In genomic region chr17:79807237-79807930, GRCm38 (mm10) we compare ENCODE assay signal across 17 mouse cellular contexts.
DNase-seq lines count a peak whose midpoint lies in the region; ATAC-seq and TF ChIP-seq lines count a peak whose summit lies in the region.
"Had no signal": no experiment of that assay in that cellular context is flagged by ENCODE, and none has a peak within 500 bp of the region (broad histone marks: within the 10 kb centered on the region; RNA-seq: fewer than 3 reads in every experiment).

No protein-coding gene starts in this region.

- H3K27ac ChIP-seq in lung, embryonic 14.5 days (ENCODE audit: low read depth) = peak overlapping the region; percentile 56; the same call in 1 of the 2 replicates
- H3K27ac ChIP-seq in lung, postnatal 0 days (ENCODE audit: low read length) = no peak overlapping the region
- H3K27ac ChIP-seq: forebrain, embryonic 13.5 days; hindbrain, embryonic 15.5 days had no signal

- DNase-seq in kidney, adult 8-10 months = peak; percentile 22 to 23
- DNase-seq in kidney, adult 18-20 months = no peak
- peak; percentile 43 for DNase-seq in lung, embryonic 14.5 days
- DNase-seq in lung, postnatal 10 days = no peak
- DNase-seq in ZHBTc4 (ENCODE audit: low read depth, low spot score) = peak; percentile 8
- peak; percentile 81 for DNase-seq in lung, postnatal 0 days (ENCODE audit: low spot score)
- no peak for DNase-seq in right cerebral cortex, adult 18-20 months
- DNase-seq in left cerebral cortex, postnatal 10 days (ENCODE audit: extremely low spot score in 1 of 2, low spot score in 2 of 2) = no peak
- DNase-seq: adrenal gland, postnatal 14 days; cerebellum, adult 8-10 months; cerebellum, postnatal 36 days; left cerebral cortex, postnatal 4 days; midbrain, embryonic 14.5 days; right cerebral cortex, postnatal 14 days had no signal

- no peak overlapping the region for H3K9ac ChIP-seq in lung, embryonic 14.5 days
- no peak overlapping the region for H3K9ac ChIP-seq in lung, postnatal 0 days (replicated peaks; ENCODE audit: low read depth)
- H3K9ac ChIP-seq: forebrain, embryonic 13.5 days; hindbrain, embryonic 15.5 days had no signal

- no peak overlapping the region for H3K4me3 ChIP-seq in lung, embryonic 14.5 days (ENCODE audit: low read depth, low read length)
- H3K4me3 ChIP-seq in lung, postnatal 0 days (ENCODE audit: low read depth, low read length) = no peak overlapping the region
- H3K4me3 ChIP-seq: forebrain, embryonic 13.5 days; hindbrain, embryonic 15.5 days had no signal

- H3K4me2 ChIP-seq in lung, embryonic 14.5 days = no peak overlapping the region
- no peak overlapping the region for H3K4me2 ChIP-seq in lung, postnatal 0 days (replicated peaks; ENCODE audit: low read depth, low read length)
- H3K4me2 ChIP-seq: forebrain, embryonic 13.5 days; heart, embryonic 11.5 days; hindbrain, embryonic 15.5 days had no signal

- H3K9me3 ChIP-seq in lung, embryonic 14.5 days (ENCODE audit: low read depth, low read length) = no peaks in the 10 kb centered on the region
- H3K9me3 ChIP-seq in lung, postnatal 0 days (ENCODE audit: low read length) = no peaks in the 10 kb centered on the region
- H3K9me3 ChIP-seq: forebrain, embryonic 13.5 days; hindbrain, embryonic 15.5 days had no signal

- TF ChIP-seq CTCF in lung, embryonic 14.5 days (IDR thresholded peaks at IDR 0.05; ENCODE audit: low read depth) = no peak
- no peak for TF ChIP-seq CTCF in lung, postnatal 0 days (IDR thresholded peaks at IDR 0.05)

- intact Hi-C loops in left cerebral cortex, postnatal 10 days (cut with DNase I) = no loop called here

- peaks cover 11% of the 10 kb centered on the region; the same call in 1 of the 2 replicates for H3K4me1 ChIP-seq in lung, embryonic 14.5 days (ENCODE audit: insufficient read depth)
- no peaks in the 10 kb centered on the region for H3K4me1 ChIP-seq in lung, postnatal 0 days (ENCODE audit: insufficient read depth, low read depth, low read length)
- H3K4me1 ChIP-seq: hindbrain, embryonic 15.5 days had no signal

- peak; percentile 47 for ATAC-seq in lung, embryonic 14.5 days (ENCODE audit: insufficient read depth)
- ATAC-seq in lung, postnatal 0 days = peak; percentile 89
- ATAC-seq: forebrain, embryonic 13.5 days had no signal

- H3K36me3 ChIP-seq in lung, embryonic 14.5 days (ENCODE audit: insufficient read depth) = no peaks in the 10 kb centered on the region
- H3K36me3 ChIP-seq in lung, postnatal 0 days (ENCODE audit: insufficient read depth, low read length) = no peaks in the 10 kb centered on the region
- H3K36me3 ChIP-seq: hindbrain, embryonic 15.5 days had no signal

- WGBS in lung, embryonic 14.5 days = 68% methylated on average over 8 of the region's 8 CpGs
- WGBS in lung, postnatal 0 days = 71% methylated on average over 8 of the region's 8 CpGs

- no peak for TF ChIP-seq EP300 in lung, postnatal 0 days (IDR thresholded peaks at IDR 0.05)

- no peaks in the 10 kb centered on the region for H3K27me3 ChIP-seq in lung, embryonic 14.5 days (ENCODE audit: insufficient read depth, low read length)
- no peaks in the 10 kb centered on the region for H3K27me3 ChIP-seq in lung, postnatal 0 days (replicated peaks; ENCODE audit: insufficient read depth, low read length)
- H3K27me3 ChIP-seq: forebrain, embryonic 13.5 days had no signal

Comparison
In these comparisons a context has a peak if more than half of its experiments do, and no peak if none do; other contexts are left out.
1. DNase-seq: peak in kidney, adult 8-10 months (2 of 2), lung, embryonic 14.5 days (single experiment), ZHBTc4 (single experiment) and lung, postnatal 0 days (single experiment); none in kidney, adult 18-20 months (single experiment), lung, postnatal 10 days (single experiment), right cerebral cortex, adult 18-20 months (single experiment) and left cerebral cortex, postnatal 10 days (0 of 2).